Mouse (Mus musculus) CD4-positive, CD25-positive, alpha-beta regulatory T cell (primary cell): ENCODE results near the gene Vcl. TPM values are rescaled to one million over a fixed set of nuclear protein-coding genes. Genes with fewer than 3 reads are reported as not detected.

ENCODE experiments used
- polyA plus RNA-seq: library from polyadenylated mRNA; unstranded; fragments of 100-300 nt; shearing (Covaris generic); gene quantifications from one replicate; pipeline ENCODE4 v1.2.1, GENCODE M21; 2017

Gene Vcl
- 1.7 TPM for polyA plus RNA-seq

DNA sequence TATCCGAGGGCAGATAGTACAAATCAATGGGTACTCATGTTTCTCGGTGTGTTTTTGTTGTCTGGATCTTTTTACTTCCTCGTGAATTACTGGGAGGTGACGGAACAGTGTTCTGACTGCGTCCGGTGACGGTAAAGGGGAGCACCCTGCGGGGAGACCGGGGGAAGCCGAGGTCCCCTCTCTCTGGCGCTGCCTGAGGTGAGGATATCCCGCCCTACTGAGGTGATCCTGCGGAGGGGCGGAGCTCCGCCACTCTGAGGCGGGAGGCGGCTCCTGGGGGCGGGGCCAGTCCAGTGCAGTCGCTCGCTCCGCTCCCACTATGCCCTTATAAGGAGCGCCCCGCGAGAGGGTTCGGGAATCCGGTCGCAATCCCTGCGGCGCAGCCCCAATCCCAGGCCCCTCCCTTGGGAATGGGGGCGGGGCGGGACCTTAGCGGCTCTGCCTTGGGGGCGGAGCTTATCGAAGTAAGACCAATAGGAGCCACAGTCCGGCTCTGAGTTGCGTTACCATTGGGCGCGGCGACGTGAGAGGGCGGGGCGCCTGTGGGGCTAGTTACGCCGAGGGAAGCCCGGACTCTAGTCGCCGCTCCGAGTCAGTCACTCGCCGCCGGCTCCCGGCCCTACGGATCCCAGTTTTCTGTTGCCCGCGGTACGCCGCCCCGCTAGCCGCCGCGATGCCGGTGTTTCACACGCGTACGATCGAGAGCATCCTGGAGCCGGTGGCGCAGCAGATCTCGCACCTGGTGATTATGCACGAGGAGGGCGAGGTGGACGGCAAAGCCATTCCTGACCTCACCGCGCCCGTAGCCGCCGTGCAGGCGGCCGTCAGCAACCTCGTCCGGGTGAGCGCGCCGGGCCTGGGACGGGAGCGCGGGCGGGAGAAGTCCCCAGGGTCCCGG is at the start of gene Vcl:
Vcl (plus strand) TSS at position 551 of the 898 bp plus-strand sequence.

DNA sequence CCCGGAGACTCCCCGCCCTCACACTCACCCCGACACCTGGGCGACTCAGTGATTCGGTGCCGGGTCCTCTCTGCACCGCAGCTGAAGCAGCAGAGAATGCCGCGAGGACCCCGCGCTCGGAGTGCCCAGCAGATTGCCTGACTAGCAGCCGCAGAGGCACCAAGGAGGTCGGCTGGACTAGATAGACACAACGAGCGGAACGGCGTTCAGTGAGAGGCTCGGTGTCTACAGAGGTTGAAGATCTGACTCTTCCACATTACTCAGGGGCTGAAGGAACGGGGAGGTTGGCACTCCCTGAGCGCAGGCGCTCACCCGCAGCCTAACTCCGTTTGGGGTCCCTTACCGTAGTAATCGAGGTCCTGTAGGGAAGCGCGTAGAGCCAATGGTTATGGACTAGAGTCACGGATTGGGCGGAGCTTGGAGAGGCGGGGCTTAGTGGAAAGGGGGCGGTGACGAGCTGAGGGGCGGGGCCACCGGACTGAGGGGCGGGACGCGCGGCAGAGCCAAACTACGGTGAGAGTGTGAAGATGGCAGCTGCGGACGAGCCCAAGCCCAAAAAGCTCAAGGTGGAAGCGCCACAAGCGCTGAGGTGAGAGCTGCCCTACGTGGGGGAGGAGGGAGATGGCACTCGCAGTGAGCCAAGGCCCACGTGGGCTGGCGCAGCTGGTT is 123.0 kb downstream of the Vcl start, which contains the start of the genes Ap3m1 and Adk:
Ap3m1 (minus strand) TSS at position 397 of the 669 bp plus-strand sequence.
Adk (plus strand) TSS at position 463 of the 669 bp plus-strand sequence.

Other genes starting within 250 kb of the Vcl start
- 12.2 TPM for gene Fut11, start 234.4 kb upstream of the Vcl start, polyA plus RNA-seq
- gene Chchd1, start 226.4 kb upstream of the Vcl start, polyA plus RNA-seq, result 127 TPM
- 49.7 TPM for gene Zswim8, start 221.8 kb upstream of the Vcl start, polyA plus RNA-seq
- 54.5 TPM for gene Ndst2, start 194.8 kb upstream of the Vcl start, polyA plus RNA-seq
- gene Camk2g, start 135.3 kb upstream of the Vcl start, polyA plus RNA-seq, result 7.6 TPM
- gene Plau, start 92.7 kb upstream of the Vcl start, polyA plus RNA-seq, result not detected
- gene Ap3m1, start 123.1 kb downstream of the Vcl start, polyA plus RNA-seq, result 64.7 TPM
- gene Adk, start 123.2 kb downstream of the Vcl start, polyA plus RNA-seq, result 123 TPM